Mouse (Mus musculus) limb, embryonic 11.5 days (tissue): Measurements from ENCODE around the gene Ablim1. TPM values are rescaled to one million over a fixed set of nuclear protein-coding genes. Genes with fewer than 3 reads are reported as not detected.

Experiments used
- polyA plus RNA-seq: library from polyadenylated mRNA; unstranded; fragments of >200 nt; fragmentation: Nextera tagmentation; extraction: Ambion mirVana; gene quantifications from 2 replicates; pipeline ENCODE4 v1.2.1, GENCODE M21; 2014

Ablim1 gene
- polyA plus RNA-seq, 1 experiment from 2014 or later: 16.8 TPM

Other genes starting within 250 kb of the Ablim1 start
- 15.8 and 16.6 TPM in 2 replicates for gene Fam160b1, start 45.8 kb upstream of the Ablim1 start, polyA plus RNA-seq
- 23.4 and 27.2 TPM in 2 replicates for gene Trub1, start 138.0 kb upstream of the Ablim1 start, polyA plus RNA-seq